Mouse (Mus musculus): ENCODE data around the gene Itgae. TPM values are rescaled to one million over a fixed set of nuclear protein-coding genes. Genes with fewer than 3 reads are reported as not detected.

The Itgae gene
- polyA plus RNA-seq, 1 experiment from 2014 or later, result 0.27 TPM

DNA sequence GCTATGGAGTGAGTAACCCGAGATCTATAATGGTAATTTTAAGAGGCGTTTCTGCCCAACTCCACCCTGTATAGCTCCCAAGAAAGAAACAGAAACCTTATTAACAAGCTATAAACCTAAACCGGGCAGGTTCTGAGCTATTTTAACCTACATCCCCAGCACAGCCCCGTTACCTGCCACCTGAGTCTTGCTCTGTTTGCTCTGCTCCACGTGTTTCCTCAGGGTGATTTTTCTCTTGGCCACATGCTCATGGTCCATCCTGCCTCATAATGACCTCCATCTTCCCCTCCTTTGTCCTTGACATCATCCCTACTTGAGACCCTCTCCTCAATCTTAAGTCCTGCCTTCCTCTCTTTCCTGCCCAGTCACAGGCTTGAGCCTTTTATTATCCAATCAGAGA is 43.8 kb downstream of the Itgae start:
- Histone ChIP-seq H3K4me1 (peaks cover 8% of the 10 kb centered on the region; the same call in 1 of the 2 replicates), H3K4me2 (no peak overlapping the region), H3K27ac (no peak overlapping the region), H3K9ac (no peak overlapping the region), H3K4me3 (no peak overlapping the region), H3K27me3 (replicated peaks) (no peaks in the 10 kb centered on the region), H3K9me3 (no peaks in the 10 kb centered on the region), H3K36me3 (replicated peaks) (no peaks in the 10 kb centered on the region)
- 92% methylated on average over 5 of the region's 5 CpGs for whole genome bisulfite sequencing
- no peak for ATAC-seq (replicated peaks)

DNA sequence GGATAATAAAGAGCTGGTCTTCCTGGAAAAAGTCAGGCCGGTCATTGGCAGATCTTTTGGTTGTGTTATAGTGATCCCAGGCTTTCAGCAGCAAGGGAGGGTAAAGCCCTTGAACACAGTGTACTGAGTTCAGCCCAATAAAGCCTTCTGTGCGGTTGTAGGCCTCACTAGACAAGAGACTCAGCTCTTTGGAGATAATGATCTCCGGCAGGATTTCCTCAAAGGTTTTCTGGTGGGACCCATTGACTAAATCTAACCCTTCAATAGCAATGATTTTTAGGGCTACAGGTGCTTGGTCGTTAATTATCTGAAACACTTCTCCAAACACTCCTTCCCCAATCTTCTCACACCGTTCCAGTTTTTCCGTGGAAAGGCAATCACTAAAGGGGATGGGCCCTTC is 46.2 kb downstream of the Itgae start:
- H3K9ac ChIP-seq, result no peak overlapping the region; the same call in 1 of the 2 replicates

DNA sequence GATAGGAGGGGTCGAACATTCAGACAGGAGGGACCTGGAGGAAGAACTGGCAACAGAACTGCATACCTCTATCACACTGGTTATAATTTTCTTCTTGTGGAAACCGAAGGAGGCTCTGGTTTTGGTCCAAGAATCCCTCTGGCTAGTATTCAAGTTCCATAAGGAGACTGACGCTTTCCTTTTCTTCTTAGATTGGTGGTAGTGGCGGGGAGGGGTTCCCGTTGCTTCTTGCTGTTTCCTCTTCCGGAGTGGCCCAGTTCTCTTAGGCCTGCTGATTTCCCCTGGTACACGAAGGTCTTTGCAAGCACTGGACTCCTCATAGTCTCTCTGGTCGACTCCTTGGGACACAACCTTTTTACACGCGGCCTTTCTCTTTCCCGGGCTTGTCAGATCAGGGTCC is 46.7 kb downstream of the Itgae start:
- H3K27me3 ChIP-seq (replicated peaks), result no peaks in the 10 kb centered on the region
- H3K27ac ChIP-seq, result no peak overlapping the region
- H3K9me3 ChIP-seq, result no peaks in the 10 kb centered on the region
- peaks cover 8% of the 10 kb centered on the region; the same call in 1 of the 2 replicates for H3K4me1 ChIP-seq
- no peak overlapping the region for H3K9ac ChIP-seq
- peak overlapping the region; percentile 80 for H3K4me2 ChIP-seq
- no peaks in the 10 kb centered on the region for H3K36me3 ChIP-seq (replicated peaks)
- peak overlapping the region; percentile 69 for H3K4me3 ChIP-seq
- ATAC-seq (replicated peaks), result no peak
- WGBS, result 44% methylated on average over 11 of the region's 11 CpGs

More for the DNA sequence above, 46.2 kb downstream of the Itgae start:
- Histone ChIP-seq H3K9me3 (no peaks in the 10 kb centered on the region), H3K4me2 (0 out of 2 replicates have a peak overlapping the region, but pooled peaks have one; percentile 80), H3K4me3 (no peak overlapping the region), H3K27me3 (replicated peaks) (no peaks in the 10 kb centered on the region), H3K36me3 (replicated peaks) (no peaks in the 10 kb centered on the region), H3K27ac (no peak overlapping the region), H3K4me1 (peaks cover 8% of the 10 kb centered on the region; the same call in 1 of the 2 replicates)
- ATAC-seq (replicated peaks), result no peak
- 91% methylated on average over 6 of the region's 6 CpGs for WGBS

DNA sequence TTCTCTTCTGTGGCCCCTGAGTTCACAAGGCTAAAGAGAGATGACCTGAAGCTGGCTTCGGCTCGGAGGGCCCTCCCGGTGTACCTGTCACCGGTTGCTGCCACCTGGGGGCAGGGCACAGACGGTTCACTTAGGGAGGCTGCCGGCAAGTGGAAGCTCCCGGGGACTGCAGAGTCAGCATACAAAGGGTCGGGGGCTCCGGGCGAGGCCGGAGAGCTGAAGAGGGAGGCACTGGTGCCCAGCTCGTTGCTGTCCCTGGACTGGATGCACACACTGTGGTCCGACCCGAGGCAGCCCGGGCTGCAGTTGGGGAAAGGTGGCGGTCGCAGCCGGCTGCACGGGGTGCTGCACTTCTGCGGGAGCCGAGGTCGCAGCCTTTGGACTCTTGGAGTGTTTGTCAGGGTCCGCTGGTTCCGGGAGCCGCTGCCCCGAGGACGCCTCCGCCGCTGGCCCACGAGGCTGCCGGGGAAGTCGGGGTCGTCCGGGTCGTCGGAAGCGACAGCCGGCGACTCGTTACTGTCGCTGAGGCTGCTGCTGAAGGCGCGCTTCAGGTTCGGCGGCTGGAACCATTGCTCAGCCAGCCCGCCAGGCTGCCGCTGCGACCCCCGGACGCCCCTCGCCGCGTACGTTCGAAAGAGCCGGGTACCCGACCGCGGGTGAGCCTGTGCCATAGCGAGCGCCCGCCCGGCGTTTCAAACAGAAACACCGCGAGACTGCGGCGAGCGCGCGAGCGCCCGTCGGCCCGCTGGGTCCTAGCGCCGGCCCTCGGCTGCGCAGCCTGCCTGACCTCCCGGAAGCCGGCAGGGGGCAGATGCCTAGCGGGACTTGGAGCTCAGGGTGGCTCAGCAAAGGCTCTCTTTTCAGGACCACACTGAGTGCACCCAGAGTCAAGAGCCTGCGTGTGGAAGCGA is 47.5 kb downstream of the Itgae start, which contains the start of gene Haspin:
Gene Haspin (minus strand): TSS at position 704 of the 911 bp plus-strand sequence.
- Histone ChIP-seq H3K4me2 (peak within 1 kb of the TSS; percentile 80), H3K36me3 (replicated peaks) (no peaks in the 10 kb centered on the region), H3K9me3 (no peaks in the 10 kb centered on the region), H3K27me3 (replicated peaks) (no peaks in the 10 kb centered on the region), H3K9ac (peak within 1 kb of the TSS; percentile 51), H3K27ac (no peak within 1 kb of the TSS), H3K4me1 (peaks cover 8% of the 10 kb centered on the region; the same call in 1 of the 2 replicates), H3K4me3 (peak within 1 kb of the TSS; percentile 69)
- WGBS, result under 1% methylated on average over 84 of the region's 84 CpGs
- ATAC-seq (replicated peaks), result peak; percentile 97

DNA sequence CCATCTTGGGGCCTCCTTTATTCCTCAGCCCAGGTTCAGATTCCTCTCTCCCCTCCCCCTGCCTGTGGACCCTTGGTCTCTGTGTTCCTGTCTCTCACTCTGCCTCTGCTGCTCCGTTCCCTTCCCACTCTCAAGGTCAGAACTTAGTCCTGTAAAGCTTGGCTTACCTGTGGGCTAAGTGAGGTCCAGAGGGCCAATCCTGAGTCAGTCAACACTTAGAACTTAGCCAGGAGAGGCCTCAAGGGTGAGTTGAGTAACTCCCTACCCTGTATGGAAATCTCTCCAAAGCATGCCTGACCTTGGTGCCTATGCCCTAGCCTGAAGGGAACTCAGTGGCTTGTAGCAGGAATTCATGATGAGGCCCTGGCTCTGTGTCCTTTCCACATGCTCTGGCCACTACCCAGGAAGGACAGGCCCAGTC is 53.9 kb downstream of the Itgae start:
- H3K4me2 ChIP-seq, result no peak overlapping the region
- no peaks in the 10 kb centered on the region for H3K4me1 ChIP-seq
- ATAC-seq (replicated peaks), result no peak
- H3K27ac ChIP-seq, result no peak overlapping the region
- no peaks in the 10 kb centered on the region for H3K27me3 ChIP-seq (replicated peaks)
- no peak overlapping the region for H3K9ac ChIP-seq
- H3K36me3 ChIP-seq (replicated peaks), result no peaks in the 10 kb centered on the region
- H3K4me3 ChIP-seq, result no peak overlapping the region
- H3K9me3 ChIP-seq, result no peaks in the 10 kb centered on the region
- WGBS, result 61% methylated on average over 1 of the region's 1 CpGs

DNA sequence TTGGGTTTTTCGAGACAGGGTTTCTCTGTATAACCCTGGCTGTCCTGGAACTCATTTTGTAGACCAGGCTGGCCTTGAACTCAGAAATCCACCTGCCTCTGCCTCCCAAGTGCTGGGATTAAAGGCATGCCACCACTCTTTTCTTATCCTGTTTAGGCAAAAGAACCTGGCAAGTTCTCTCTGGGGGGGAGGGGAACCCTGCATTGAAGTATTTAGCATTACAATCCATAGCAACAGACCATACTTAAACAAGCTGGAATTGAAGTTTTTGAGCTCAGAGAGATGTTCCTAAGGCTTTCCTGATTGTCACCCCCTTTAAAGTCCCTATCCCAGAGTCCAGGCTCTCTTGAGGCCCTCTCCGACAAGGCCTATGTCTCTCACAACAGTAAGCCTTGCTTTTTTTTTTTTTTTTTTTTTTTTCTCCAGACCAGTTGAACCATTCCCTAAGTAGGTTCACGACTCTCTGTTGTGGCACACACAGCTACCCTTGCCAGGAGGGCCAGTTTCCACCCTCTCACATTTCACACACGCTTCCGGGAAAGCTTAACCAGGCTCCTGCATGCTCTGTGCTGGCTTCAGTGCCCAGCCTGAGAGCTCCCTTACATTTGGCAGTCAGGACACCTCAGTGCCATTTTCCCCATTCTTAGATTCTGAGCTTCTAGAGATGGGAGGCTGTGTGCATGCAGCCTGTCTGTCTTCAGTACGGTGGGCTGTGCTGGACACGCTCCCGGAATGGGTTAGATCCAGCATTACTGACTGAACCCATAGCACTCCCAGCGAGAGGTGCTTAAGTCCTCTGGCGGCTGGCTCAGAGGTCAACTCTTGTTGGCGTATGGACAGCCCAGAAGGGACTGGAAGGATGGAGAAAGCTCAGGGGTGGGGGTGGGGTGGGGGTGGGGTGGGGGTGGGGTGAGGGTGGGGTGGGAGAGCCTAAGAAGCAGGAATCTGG is 55.9 kb downstream of the Itgae start:
- no peaks in the 10 kb centered on the region for H3K27me3 ChIP-seq (replicated peaks)
- H3K36me3 ChIP-seq (replicated peaks), result no peaks in the 10 kb centered on the region
- no peak overlapping the region for H3K4me2 ChIP-seq
- H3K4me1 ChIP-seq, result no peaks in the 10 kb centered on the region
- ATAC-seq (replicated peaks), result no peak
- no peak overlapping the region for H3K27ac ChIP-seq
- 62% methylated on average over 11 of the region's 11 CpGs for WGBS
- no peak overlapping the region for H3K4me3 ChIP-seq
- H3K9ac ChIP-seq, result no peak overlapping the region
- H3K9me3 ChIP-seq, result no peaks in the 10 kb centered on the region

DNA sequence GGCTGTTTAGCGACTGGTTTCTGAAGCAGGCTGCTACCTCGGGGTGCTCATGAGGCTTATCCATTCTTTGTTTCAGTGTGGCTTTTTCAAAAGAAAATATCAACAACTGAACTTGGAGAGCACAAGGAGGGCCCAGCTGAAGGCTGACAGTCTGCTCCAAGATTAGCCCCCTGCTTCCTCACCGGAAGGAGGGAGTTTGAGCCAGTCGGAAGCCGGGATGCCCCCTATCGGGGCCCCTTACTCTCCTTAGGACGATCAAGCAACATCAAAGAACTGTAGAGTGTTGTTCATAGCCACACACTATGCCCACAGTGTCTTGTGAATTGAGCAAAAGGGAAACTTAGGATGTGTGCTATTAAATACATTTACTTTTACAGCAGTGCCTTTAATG is 56.6 kb downstream of the Itgae start:
- Histone ChIP-seq H3K36me3 (replicated peaks) (no peaks in the 10 kb centered on the region), H3K27me3 (replicated peaks) (no peaks in the 10 kb centered on the region), H3K4me3 (no peak overlapping the region), H3K9ac (no peak overlapping the region), H3K4me1 (no peaks in the 10 kb centered on the region), H3K4me2 (no peak overlapping the region), H3K27ac (no peak overlapping the region), H3K9me3 (no peaks in the 10 kb centered on the region)
- no peak for ATAC-seq (replicated peaks)
- 61% methylated on average over 7 of the region's 7 CpGs for WGBS

DNA sequence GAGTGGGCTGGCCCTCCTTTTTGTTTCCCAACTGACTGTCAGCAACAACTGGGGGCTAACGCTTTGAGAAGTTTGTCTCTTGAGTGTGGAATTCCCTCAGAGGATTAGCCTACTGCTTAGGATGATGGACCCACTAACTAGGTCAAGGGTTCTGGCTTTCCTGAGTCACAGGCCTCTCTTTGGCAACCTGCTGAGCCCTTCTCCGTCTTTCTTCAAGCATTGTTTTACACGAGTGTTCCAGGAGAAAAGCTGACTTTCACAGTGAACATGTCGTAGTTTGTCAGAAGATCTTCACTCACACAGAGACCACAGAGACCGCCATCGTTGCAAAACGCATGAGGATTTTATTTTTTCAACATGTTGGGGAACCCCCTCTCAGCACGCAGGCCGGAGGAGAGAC is 57.8 kb downstream of the Itgae start:
- H3K9ac ChIP-seq, result no peak overlapping the region
- WGBS, result 70% methylated on average over 9 of the region's 9 CpGs
- H3K9me3 ChIP-seq, result no peaks in the 10 kb centered on the region
- H3K4me1 ChIP-seq, result no peaks in the 10 kb centered on the region
- no peak overlapping the region for H3K4me2 ChIP-seq
- H3K27me3 ChIP-seq (replicated peaks), result no peaks in the 10 kb centered on the region
- no peak overlapping the region for H3K4me3 ChIP-seq
- no peak for ATAC-seq (replicated peaks)
- H3K36me3 ChIP-seq (replicated peaks), result no peaks in the 10 kb centered on the region
- no peak overlapping the region for H3K27ac ChIP-seq

DNA sequence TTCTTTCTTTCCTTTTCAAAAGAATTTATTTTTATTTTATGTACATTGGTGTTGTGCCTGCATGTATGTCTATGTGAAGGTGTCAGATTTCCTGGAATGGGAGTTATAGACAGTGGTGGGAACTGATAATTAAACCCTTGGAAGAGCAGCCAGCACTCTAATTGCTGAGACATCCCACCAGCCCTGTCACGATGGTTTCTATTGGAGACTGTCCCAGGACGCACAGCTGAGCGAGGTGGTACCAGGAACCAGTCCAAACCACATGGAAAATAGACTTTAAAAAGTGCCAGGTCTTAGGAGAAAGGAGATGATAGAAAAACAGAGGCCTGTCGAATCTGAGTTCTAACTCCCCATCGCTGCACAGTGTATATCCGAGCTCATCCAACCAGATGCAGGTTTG is 64.7 kb downstream of the Itgae start:
- no peaks in the 10 kb centered on the region for H3K9me3 ChIP-seq
- no peak overlapping the region for H3K27ac ChIP-seq
- no peak for ATAC-seq (replicated peaks)
- WGBS, result 76% methylated on average over 6 of the region's 6 CpGs
- no peaks in the 10 kb centered on the region for H3K36me3 ChIP-seq (replicated peaks)
- H3K4me1 ChIP-seq, result peaks cover 1% of the 10 kb centered on the region; the same call in 1 of the 2 replicates
- no peak overlapping the region for H3K4me2 ChIP-seq
- H3K4me3 ChIP-seq, result no peak overlapping the region
- H3K27me3 ChIP-seq (replicated peaks), result peaks cover 8% of the 10 kb centered on the region
- no peak overlapping the region for H3K9ac ChIP-seq

DNA sequence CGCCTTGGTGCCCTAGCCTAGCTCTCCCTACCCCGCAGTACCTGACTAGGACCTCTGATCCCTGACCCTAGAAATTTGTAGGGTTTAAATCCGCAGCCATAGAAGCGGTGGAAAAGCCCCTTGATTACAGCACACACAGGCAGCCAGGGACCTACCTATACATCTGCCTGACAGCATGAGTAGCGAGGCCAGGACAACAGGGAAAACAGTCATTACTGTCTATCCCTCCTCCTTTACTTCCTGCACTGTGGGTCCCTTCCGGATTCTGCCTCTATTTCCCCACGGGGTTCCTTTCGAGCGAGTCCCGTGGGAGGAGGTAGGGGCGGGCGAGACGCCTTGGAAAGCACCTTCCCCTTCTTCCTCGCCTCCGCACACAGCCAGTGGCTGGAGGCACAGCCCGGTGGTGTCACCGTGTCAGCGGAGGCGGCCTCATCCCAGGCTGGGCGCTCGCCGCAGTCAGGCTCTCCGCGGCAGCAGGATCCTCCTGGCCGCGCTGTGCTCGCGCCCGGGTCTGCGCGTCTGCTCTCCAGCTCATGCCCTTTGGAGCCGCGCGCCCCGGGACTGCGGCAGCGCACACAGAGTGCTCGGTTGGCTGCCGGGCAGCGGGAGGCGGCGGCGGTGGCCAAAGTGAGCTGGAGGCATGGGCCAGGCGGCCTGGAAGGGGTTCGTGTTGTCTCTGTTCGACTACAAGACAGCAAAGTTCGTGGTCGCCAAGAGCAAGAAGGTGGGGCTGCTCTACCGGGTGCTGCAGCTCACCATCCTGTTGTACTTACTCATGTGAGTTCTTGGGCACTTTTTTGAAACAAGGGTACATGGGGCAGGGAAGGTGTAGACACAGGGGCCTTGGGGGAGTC is 69.8 kb downstream of the Itgae start, which contains the start of gene P2rx5:
Gene P2rx5 (plus strand): TSS at position 465 of the 854 bp plus-strand sequence.
- 2% methylated on average over 48 of the region's 49 CpGs for WGBS
- no peaks in the 10 kb centered on the region for H3K9me3 ChIP-seq
- H3K4me3 ChIP-seq, result peak within 1 kb of the TSS; percentile 43
- H3K9ac ChIP-seq, result peak within 1 kb of the TSS; percentile 52
- no peak; the same call in 1 of the 2 replicates for ATAC-seq (replicated peaks)
- H3K27me3 ChIP-seq (replicated peaks), result peaks cover 20% of the 10 kb centered on the region
- peaks cover 11% of the 10 kb centered on the region; the same call in 1 of the 2 replicates for H3K4me1 ChIP-seq
- no peaks in the 10 kb centered on the region for H3K36me3 ChIP-seq (replicated peaks)
- peak within 1 kb of the TSS; percentile 89 for H3K4me2 ChIP-seq
- H3K27ac ChIP-seq, result no peak within 1 kb of the TSS

DNA sequence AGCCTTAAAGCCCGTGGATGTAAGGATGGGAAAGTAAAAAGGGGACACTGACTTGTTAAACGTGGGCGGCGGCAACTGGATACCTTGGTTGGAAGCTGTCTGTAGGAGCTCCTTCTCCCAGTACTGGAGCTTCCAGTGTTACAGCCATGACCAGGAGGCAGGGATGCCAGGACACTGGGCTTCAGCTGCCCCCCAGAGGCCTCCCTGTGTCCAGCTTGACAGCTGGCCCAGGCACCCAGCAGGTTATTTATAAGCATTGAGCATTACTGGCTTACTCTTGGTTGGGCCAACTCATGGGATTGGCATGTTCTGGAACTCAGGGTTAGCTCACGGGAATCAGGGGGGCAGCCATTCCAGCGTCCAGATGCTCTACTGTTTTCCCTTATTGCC is 70.4 kb downstream of the Itgae start:
- Histone ChIP-seq H3K4me1 (peaks cover 11% of the 10 kb centered on the region; the same call in 1 of the 2 replicates), H3K9me3 (no peaks in the 10 kb centered on the region), H3K4me2 (peak overlapping the region; percentile 89), H3K4me3 (peak overlapping the region; percentile 43), H3K9ac (no peak overlapping the region; the same call in 1 of the 2 replicates), H3K36me3 (replicated peaks) (no peaks in the 10 kb centered on the region), H3K27me3 (replicated peaks) (peaks cover 20% of the 10 kb centered on the region), H3K27ac (no peak overlapping the region)
- no peak for ATAC-seq (replicated peaks)
- 29% methylated on average over 6 of the region's 6 CpGs for WGBS
